Mouse (Mus musculus) kidney, adult 11 months (tissue): Measurements from ENCODE around the gene Fndc3b.

Experiments used
- DNase-seq: peaks from one replicate; pipeline ENCODE4 v3.0.0; 2022

Fndc3b gene

DNA sequence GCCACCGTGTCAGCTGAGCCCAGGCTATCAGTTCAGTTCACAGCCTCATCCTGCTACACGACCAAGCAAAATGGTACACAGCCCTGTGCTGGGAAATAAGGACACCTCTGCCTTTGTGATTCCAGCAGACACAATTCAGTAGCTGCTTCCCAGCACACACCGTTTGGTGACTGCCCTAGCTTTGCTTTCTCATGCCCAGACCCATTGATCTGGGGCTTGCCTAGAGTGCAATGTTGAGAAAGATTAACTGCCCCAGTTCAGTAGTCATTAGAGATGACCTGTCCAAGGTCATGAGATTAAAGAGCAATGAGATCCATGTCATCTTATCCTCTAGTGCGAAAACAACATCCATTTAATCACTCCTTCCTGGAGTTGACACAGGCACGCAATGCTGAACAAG, 47.9 kb downstream of the Fndc3b start:
- no peak for DNase-seq

- DNase-seq = peak; percentile 47
These were observed 52.8 kb downstream of the Fndc3b start for GRCm38 (mm10) chr3:27658198-27658763.

GRCm38 (mm10) chr3:27656764-27657390, 54.2 kb downstream of the Fndc3b start:
- no peak for DNase-seq

DNA sequence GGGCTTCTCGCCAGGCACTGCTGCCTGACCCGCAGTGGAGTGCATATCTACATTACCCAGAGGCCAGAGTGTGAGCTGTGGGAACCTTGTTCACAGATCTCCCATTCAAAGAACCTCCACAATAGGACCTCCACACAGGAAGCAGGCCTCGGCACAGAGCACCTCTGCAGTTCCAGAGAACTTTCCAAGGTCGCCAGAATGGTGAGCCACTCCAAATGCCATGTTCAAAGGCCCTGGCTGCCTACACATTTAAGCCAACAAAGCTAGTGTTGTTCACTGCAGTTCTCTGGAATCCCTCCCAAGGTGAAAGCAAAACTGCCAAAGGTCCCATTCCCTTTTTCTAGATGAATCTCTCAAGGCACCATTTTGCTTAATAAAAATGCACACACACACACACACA, 55.4 kb downstream of the Fndc3b start:
- DNase-seq = no peak

- DNase-seq = no peak
These were observed 56.1 kb downstream of the Fndc3b start for GRCm38 (mm10) chr3:27655042-27655441.

- no peak for DNase-seq
These were observed 58.6 kb downstream of the Fndc3b start for GRCm38 (mm10) chr3:27652451-27653011.

GRCm38 (mm10) chr3:27651731-27652130, 59.4 kb downstream of the Fndc3b start:
- no peak for DNase-seq

- DNase-seq = no peak
These were observed 61.0 kb downstream of the Fndc3b start for GRCm38 (mm10) chr3:27650083-27650482.

- no peak for DNase-seq
These were observed 61.8 kb downstream of the Fndc3b start for GRCm38 (mm10) chr3:27649316-27649715.

- DNase-seq = no peak
These were observed 68.7 kb downstream of the Fndc3b start for GRCm38 (mm10) chr3:27642381-27642780.

GRCm38 (mm10) chr3:27639701-27640100, 71.4 kb downstream of the Fndc3b start:
- DNase-seq = no peak

DNA sequence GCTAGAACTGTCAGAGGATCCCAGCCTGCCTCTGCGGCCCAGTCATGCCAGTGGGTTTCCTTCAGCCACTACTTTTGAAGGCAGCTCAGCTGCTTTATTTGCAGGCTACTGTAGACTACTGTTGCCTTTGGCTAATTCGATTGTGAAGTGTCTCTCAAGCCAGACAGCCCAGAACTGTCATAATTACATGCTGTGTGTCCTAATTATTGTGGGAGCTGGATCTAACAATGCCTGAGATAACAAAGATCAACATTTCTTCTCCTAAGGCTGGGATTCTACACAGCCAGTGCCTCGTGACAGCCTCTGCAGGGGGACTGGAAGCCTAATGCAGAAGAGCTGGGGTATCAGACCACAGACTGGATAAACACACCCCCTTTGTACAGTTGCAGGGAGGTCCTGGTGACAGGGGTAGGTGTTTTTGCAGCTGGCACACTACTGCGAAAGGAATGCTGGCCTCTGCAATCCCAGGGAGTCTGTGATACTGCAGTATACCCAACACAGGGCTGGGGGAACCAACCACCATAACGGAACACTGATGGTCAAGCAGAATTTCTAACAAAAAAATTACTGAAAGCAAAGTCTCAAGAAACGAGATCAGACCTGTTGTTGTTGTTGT, 74.0 kb downstream of the Fndc3b start:
- no peak for DNase-seq

DNA sequence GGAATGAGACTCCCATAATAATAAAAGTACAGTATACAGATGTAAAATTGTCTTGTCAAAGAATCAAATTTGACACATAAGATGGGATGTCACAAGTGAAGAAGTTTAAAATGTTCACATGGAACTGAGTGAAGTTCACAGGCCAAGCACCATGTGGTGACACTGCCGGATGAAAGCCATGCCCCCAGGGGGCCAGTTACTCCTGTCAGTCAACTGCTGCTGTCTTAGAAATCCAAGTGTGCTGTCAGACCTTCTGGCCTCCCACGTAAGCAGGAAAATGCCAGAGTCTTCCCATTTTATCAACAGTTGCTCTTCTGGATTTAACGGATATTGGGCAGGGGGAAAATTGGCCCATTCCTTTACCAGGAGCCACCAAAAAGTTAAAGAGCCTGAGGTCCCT, 75.3 kb downstream of the Fndc3b start:
- DNase-seq = no peak

- no peak for DNase-seq
These were observed 78.2 kb downstream of the Fndc3b start for GRCm38 (mm10) chr3:27632880-27633279.

GRCm38 (mm10) chr3:27631112-27631511, 80.0 kb downstream of the Fndc3b start:
- no peak for DNase-seq

DNA sequence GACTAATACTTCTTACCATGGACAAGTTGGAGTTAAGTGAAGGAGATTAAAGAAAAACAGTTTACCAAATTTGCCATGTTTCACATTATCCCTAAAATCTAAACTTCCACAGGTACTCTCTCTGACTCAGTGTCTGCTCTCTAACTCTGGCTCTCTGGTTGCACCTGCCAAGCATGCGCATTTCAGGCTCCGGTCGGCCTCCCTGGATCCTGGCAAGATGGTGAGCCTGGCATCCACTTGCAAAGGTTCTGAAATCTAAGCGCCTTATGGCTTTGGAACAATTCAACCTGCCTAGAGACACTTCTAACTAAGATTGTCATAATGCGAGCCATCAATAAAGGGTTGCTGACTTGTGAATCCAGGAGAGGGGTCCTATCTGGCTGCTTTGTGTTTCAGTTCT, 81.4 kb downstream of the Fndc3b start:
- no peak for DNase-seq

DNA sequence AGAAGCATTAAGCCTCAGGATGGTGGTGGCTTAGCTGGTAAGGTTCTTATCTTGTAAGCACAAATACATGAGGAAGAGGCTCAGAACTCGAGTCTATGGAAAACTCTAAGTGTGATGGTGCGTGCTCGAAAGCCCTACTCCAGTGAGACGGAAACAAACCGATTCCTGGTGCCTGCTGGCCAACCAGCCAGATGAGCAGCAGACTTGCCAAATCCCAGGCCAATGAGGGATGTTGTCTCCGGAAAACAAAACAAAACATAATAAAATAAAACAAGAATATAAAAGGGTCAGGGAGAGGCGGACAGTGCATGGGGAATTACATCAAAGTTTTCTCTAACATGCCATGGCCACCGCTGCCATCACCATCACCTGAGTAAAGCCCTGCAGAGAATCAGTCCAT, 84.8 kb downstream of the Fndc3b start:
- no peak for DNase-seq

- DNase-seq = no peak
These were observed 85.5 kb downstream of the Fndc3b start for GRCm38 (mm10) chr3:27625592-27625985.

GRCm38 (mm10) chr3:27624974-27625591, 86.0 kb downstream of the Fndc3b start:
- no peak for DNase-seq

DNA sequence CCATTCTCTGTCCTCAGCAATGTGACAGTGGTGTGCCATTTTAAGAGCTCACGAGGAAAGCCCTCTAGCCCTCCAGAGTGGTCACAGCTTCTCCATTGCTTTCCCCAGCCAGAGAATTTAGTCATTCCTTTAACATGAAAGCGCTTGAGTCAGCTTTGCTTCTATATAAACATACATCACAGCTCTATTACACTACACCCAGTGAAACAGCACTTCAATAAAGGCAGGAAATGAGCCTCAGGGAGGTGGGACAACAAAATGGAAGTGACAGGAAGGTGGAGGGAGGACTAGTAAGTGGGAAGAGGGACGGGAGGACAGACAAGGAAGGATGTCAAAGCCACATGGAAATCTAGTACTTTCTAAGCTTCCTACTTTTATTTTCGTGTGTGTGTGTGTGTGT, 88.7 kb downstream of the Fndc3b start:
- no peak for DNase-seq

DNA sequence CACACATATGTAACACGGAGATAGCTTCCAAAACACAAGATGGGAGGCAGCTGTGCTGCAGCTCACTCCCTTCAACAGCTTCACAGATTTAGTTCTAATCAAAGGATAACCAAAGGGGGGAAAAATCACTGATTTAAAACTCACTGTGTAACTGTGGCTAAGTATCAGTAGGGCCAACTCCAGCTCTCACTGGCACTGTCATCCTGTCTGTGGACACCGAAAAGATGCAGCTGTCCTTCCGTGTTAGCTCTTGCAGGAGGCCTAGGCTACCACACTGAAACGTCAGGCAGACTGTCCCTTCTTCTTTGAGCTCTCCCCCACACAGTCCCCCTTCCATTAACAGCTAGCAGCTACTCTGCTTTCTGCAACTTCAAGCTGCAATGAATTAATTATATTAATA, 89.9 kb downstream of the Fndc3b start:
- DNase-seq = no peak

GRCm38 (mm10) chr3:27617733-27618132, 93.4 kb downstream of the Fndc3b start:
- DNase-seq = no peak

DNA sequence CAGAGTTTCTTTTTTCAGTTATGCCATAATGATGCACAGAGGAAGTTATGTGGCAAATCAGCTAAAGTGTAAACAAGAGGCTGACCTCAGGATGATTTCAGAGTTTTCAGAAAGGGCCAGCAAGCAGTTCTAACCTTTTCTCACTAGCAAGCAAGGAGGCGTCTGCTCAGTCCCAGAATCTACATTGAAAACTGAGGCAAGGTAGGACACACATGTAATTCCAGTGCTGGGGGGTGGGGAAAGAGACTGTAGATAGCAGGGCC, 93.9 kb downstream of the Fndc3b start:
- DNase-seq = no peak
